Mouse (Mus musculus) CH12.LX (cell line): ENCODE measurements around the gene Ddx20. TPM values are rescaled to one million over a fixed set of nuclear protein-coding genes. Genes with fewer than 3 reads are reported as not detected.

ENCODE experiments used
- DNase-seq: peaks from one replicate; pipeline ENCODE4 v3.0.0-alpha.2; 2013; ENCODE audit errors: extremely low read depth
- H3K27ac ChIP-seq: 2 replicates; pipeline ENCODE4 v1.5.1; 2012; ENCODE audit warnings: low read depth, mild to moderate bottlenecking, control low read depth, moderate library complexity; ENCODE audit not compliant: insufficient read depth
- H3K27me3 ChIP-seq: replicated peaks from 2 replicates; pipeline ENCODE3; 2012; ENCODE audit warnings: inconsistent platforms
- H3K36me3 ChIP-seq, 2 experiments: replicated peaks in 1 of 2; 2 replicates each; pipeline versions ENCODE3 to v1.6.1; 2012; ENCODE audit warnings: inconsistent platforms in 1 of 2, low read length in 1 of 2, mild to moderate bottlenecking in 1 of 2, mixed read lengths in 1 of 2, moderate library complexity in 1 of 2; ENCODE audit not compliant: control insufficient read depth in 1 of 2, insufficient read depth in 1 of 2
- H3K4me1 ChIP-seq, 2 experiments: 2 replicates each; pipeline ENCODE4 v1.6.1; 2012; ENCODE audit warnings: inconsistent platforms in 1 of 2, moderate library complexity in 1 of 2; ENCODE audit not compliant: insufficient read depth in 2 of 2, control insufficient read depth in 1 of 2
- H3K4me2 ChIP-seq: 2 replicates; pipeline ENCODE4 v1.6.1; 2012; ENCODE audit warnings: low read depth, mild to moderate bottlenecking, control low read depth; ENCODE audit not compliant: poor library complexity, insufficient read depth, severe bottlenecking
- H3K4me3 ChIP-seq, 3 experiments: fragments of 150-350 bp in 1 of 3; sonication (generic) in 1 of 3; replicated peaks in 1 of 3; 2 replicates each; pipeline versions ENCODE3 to v1.5.1; 2011 to 2012; ENCODE audit warnings: low read depth in 2 of 3, low read length in 2 of 3, mild to moderate bottlenecking in 2 of 3, moderate library complexity in 2 of 3, control low read depth in 1 of 3, improper control_type of control experiment in 1 of 3, inconsistent platforms in 1 of 3, mixed read lengths in 1 of 3; ENCODE audit not compliant: poor library complexity in 1 of 3
- H3K79me2 ChIP-seq: replicated peaks from 2 replicates; pipeline ENCODE4 v1.6.1; 2012; ENCODE audit warnings: mild to moderate bottlenecking, moderate library complexity; ENCODE audit not compliant: control insufficient read depth, poor library complexity, insufficient read depth, severe bottlenecking; ENCODE audit errors: extremely low read depth
- H3K9ac ChIP-seq: 2 replicates; pipeline ENCODE4 v1.6.1; 2012; ENCODE audit warnings: low read depth, mild to moderate bottlenecking, control low read depth, moderate library complexity; ENCODE audit not compliant: insufficient read depth
- H3K9me3 ChIP-seq: replicated peaks from 2 replicates; pipeline ENCODE3; 2012; ENCODE audit warnings: low read length, inconsistent platforms, mixed read lengths
- BHLHE40 ChIP-seq: IDR thresholded peaks from 2 replicates; pipeline ENCODE4 v1.6.1; 2011; ENCODE audit warnings: mild to moderate bottlenecking, low read depth, low read length, improper control_type of control experiment
- E2F4 ChIP-seq: IDR thresholded peaks from 2 replicates; pipeline ENCODE4 v1.6.1; 2011; ENCODE audit warnings: low read depth, low read length, improper control_type of control experiment; ENCODE audit not compliant: insufficient replicate concordance
- ELF1 ChIP-seq: IDR thresholded peaks from 2 replicates; pipeline ENCODE4 v1.6.1; 2014; ENCODE audit warnings: low read depth, mild to moderate bottlenecking, inconsistent platforms, low read length, improper control_type of control experiment
- GABPA ChIP-seq: IDR thresholded peaks from 2 replicates; pipeline ENCODE4 v1.6.1; 2012; ENCODE audit warnings: low read depth, low read length, improper control_type of control experiment, inconsistent platforms; ENCODE audit not compliant: insufficient replicate concordance
- MAFK ChIP-seq: IDR thresholded peaks from 2 replicates; pipeline ENCODE4 v1.6.1; 2011; ENCODE audit warnings: low read length, improper control_type of control experiment; ENCODE audit not compliant: insufficient replicate concordance
- MAX ChIP-seq: IDR thresholded peaks from 2 replicates; pipeline ENCODE4 v1.6.1; 2011; ENCODE audit warnings: low read length, improper control_type of control experiment
- MXI1 ChIP-seq: IDR thresholded peaks from 2 replicates; pipeline ENCODE4 v1.6.1; 2011; ENCODE audit warnings: mild to moderate bottlenecking, low read depth, low read length, improper control_type of control experiment
- NELFE ChIP-seq: IDR thresholded peaks from 2 replicates; pipeline ENCODE4 v1.6.1; 2011; ENCODE audit warnings: low read depth, low read length, improper control_type of control experiment
- PAX5 ChIP-seq: IDR thresholded peaks from 2 replicates; pipeline ENCODE4 v1.6.1; 2012; ENCODE audit warnings: low read length, inconsistent platforms, mixed read lengths
- RAD21 ChIP-seq: IDR thresholded peaks from 2 replicates; pipeline ENCODE4 v1.6.1; 2011; ENCODE audit warnings: low read depth, mild to moderate bottlenecking, low read length, improper control_type of control experiment, moderate library complexity
- USF2 ChIP-seq: conservative IDR thresholded peaks from 2 replicates; pipeline ENCODE4 v1.6.1; 2011; ENCODE audit warnings: low read depth, low read length, improper control_type of control experiment
- ZMIZ1 ChIP-seq: IDR thresholded peaks from 2 replicates; pipeline ENCODE4 v1.6.1; 2012; ENCODE audit warnings: low read depth, mild to moderate bottlenecking, inconsistent platforms, low read length, improper control_type of control experiment
- ZNF384 ChIP-seq: IDR thresholded peaks from 2 replicates; pipeline ENCODE4 v1.6.1; 2012; ENCODE audit warnings: low read depth, low read length, improper control_type of control experiment, inconsistent platforms
- dilution Hi-C: fragments of 300-500 bp; cut with MboI; formaldehyde crosslinking; loops from 2 replicates; pipeline ENCODE4 v1.14.3; 2020; ENCODE audit warnings: low sequenced_read_pairs; ENCODE audit not compliant: extremely low pct_unique_long_range_greater_than_20kb, extremely low pct_ligation_motif_present
- in situ Hi-C: fragments of 300-500 bp; cut with MboI; formaldehyde crosslinking; loops from 3 replicates; pipeline ENCODE4 v1.14.3; 2019; ENCODE audit warnings: low sequenced_read_pairs, low pct_ligation_motif_present, low pct_unique_long_range_greater_than_20kb, mixed read lengths
- polyA plus RNA-seq: library from polyadenylated mRNA; unstranded; fragments of >175 nt; gene quantifications from 2 replicates; pipeline ENCODE4 v1.2.1, GENCODE M21; 2012; ENCODE audit warnings: low read depth; ENCODE audit not compliant: insufficient read length
- total RNA-seq, 2 experiments: library from RNA; depleted of rRNA; stranded (reverse); fragments of 300-350 nt in 1 of 2; fragments of >200 nt in 1 of 2; gene quantifications; 2 replicates each; pipeline ENCODE4 v1.2.3; 2012 to 2014

Ddx20 gene
- total and polyA plus RNA-seq, 3 experiments = 30.8 to 66.5 (median 50.4) TPM

GRCm38 (mm10) chr3:105699241-105699933 is 12.0 kb upstream of the Ddx20 start:
- Histone ChIP-seq H3K79me2 (no peaks in the 10 kb centered on the region), H3K36me3 (no peaks in the 10 kb centered on the region), H3K4me3 (no peak overlapping the region), H3K9ac (no peak overlapping the region), H3K9me3 (no peaks in the 10 kb centered on the region), H3K4me1 (peaks cover 6 to 11% of the 10 kb centered on the region in 2 experiments; a peak in 3 of 4 replicates), H3K27ac (no peak overlapping the region), H3K4me2 (no peak overlapping the region), H3K27me3 (peaks cover 40% of the 10 kb centered on the region)
- no peak for DNase-seq
- dilution Hi-C loops (loop anchor here (25.0 kb wide), 1 partner anchor 213 kb away; no protein-coding TSS in a partner anchor), in situ Hi-C loops (loop anchor here (25.0 kb wide), 1 partner anchor 113 kb away; the partner anchor contains the start of gene Rap1a)
- TF ChIP-seq NELFE (no peak), ELF1 (no peak), ZMIZ1 (no peak), RAD21 (no peak), BHLHE40 (no peak), E2F4 (no peak), USF2 (no peak), GABPA (no peak)

GRCm38 (mm10) chr3:105698311-105698710 is 10.9 kb upstream of the Ddx20 start:
- H3K4me1 ChIP-seq = peaks cover 6% of the 10 kb centered on the region in 2 experiments; a peak in 2 of 4 replicates
- H3K27me3 ChIP-seq = peaks cover 47% of the 10 kb centered on the region
- dilution Hi-C loops = loop anchor here (25.0 kb wide), 1 partner anchor 214 kb away; no protein-coding TSS in a partner anchor
- no peaks in the 10 kb centered on the region for H3K36me3 ChIP-seq
- H3K9me3 ChIP-seq = no peaks in the 10 kb centered on the region
- in situ Hi-C loops = loop anchor here (25.0 kb wide), 1 partner anchor 114 kb away; the partner anchor contains the start of gene Rap1a
- no peak for DNase-seq
- no peak overlapping the region for H3K9ac ChIP-seq
- H3K4me3 ChIP-seq = no peak overlapping the region
- no peaks in the 10 kb centered on the region for H3K79me2 ChIP-seq
- H3K4me2 ChIP-seq = no peak overlapping the region
- TF ChIP-seq MXI1 (no peak), MAFK (no peak), BHLHE40 (no peak), ZNF384 (no peak), ZMIZ1 (no peak), MAX (no peak), PAX5 (no peak)
- no peak overlapping the region for H3K27ac ChIP-seq
